Mouse (Mus musculus) C2C12 (cell line): Measurements from ENCODE around the gene Fam227b.

Experiments
- CTCF ChIP-seq: IDR thresholded peaks from one replicate; pipeline ENCODE4 v1.5.1; 2011; ENCODE audit not compliant: control insufficient read depth, insufficient read depth, insufficient read length
- FOSL1 ChIP-seq: IDR thresholded peaks from one replicate; pipeline ENCODE4 v1.8.0; 2011; ENCODE audit warnings: mild to moderate bottlenecking, low read length; ENCODE audit not compliant: poor library complexity, insufficient read depth, severe bottlenecking
- MAX ChIP-seq: IDR thresholded peaks from one replicate; pipeline ENCODE4 v1.6.1; 2011; ENCODE audit warnings: mild to moderate bottlenecking, control low read depth
- MYOD1 ChIP-seq: IDR thresholded peaks from one replicate; pipeline ENCODE4 v1.6.1; 2011; ENCODE audit warnings: low read depth; ENCODE audit not compliant: control insufficient read depth, insufficient read length
- MYOG ChIP-seq: IDR thresholded peaks from one replicate; pipeline ENCODE4 v1.6.1; 2011; ENCODE audit not compliant: control insufficient read depth, insufficient read length; ENCODE audit errors: extremely low read depth
- USF1 ChIP-seq: IDR thresholded peaks from one replicate; pipeline ENCODE4 v1.6.1; 2011; ENCODE audit warnings: low read depth, mild to moderate bottlenecking, control low read depth, moderate library complexity

DNA sequence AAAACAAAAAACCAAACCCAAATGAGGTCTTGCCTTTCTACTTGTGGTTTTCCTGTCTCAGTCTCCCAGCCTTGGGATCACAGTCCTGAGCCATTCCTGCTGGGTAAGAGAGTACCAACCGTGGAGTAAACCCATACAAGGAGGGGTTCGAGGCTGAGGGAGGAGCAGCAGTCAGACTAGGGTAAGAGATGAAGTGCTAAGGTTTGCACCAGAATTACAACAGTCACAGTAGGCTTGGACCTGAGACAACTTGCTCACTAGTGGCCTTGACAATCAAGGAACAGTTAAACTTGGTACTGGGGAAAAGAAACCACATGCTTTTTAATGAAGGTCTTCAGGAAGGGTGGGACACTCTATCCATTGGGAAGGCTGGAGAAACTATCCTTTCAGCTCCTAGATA lies 72.7 kb downstream of the Fam227b start:
- no peak for TF ChIP-seq CTCF
- TF ChIP-seq MAX = no peak
- TF ChIP-seq FOSL1 = no peak
- no peak for TF ChIP-seq MYOG
- TF ChIP-seq MYOD1 = no peak
- TF ChIP-seq USF1 = no peak
